ENCODE assay signal across 22 mouse cellular contexts in genomic region chr4:124465229-124465820, GRCm38 (mm10).
DNase-seq lines count a peak whose midpoint lies in the region; ATAC-seq and TF ChIP-seq lines count a peak whose summit lies in the region.
"Had no signal": no experiment of that assay in that cellular context is flagged by ENCODE, and none has a peak within 500 bp of the region (broad histone marks: within the 10 kb centered on the region; RNA-seq: fewer than 3 reads in every experiment).

No protein-coding gene starts in this region.

- H3K27me3 ChIP-seq in hindbrain, embryonic 12.5 days: peaks cover 73% of the 10 kb centered on the region
- peaks cover 30% of the 10 kb centered on the region for H3K27me3 ChIP-seq in hindbrain, embryonic 11.5 days (ENCODE audit: control insufficient read depth, insufficient read depth, low read length)
- H3K27me3 ChIP-seq in forebrain, embryonic 13.5 days: peaks cover 65% of the 10 kb centered on the region
- no peaks in the 10 kb centered on the region for H3K27me3 ChIP-seq in forebrain, postnatal 0 days (ENCODE audit: insufficient read depth, low read length)

- TF ChIP-seq CTCF in forebrain, postnatal 0 days (IDR thresholded peaks at IDR 0.05; ENCODE audit: low read depth): no peak

- DNase-seq in hindbrain, embryonic 11.5 days (ENCODE audit: low spot score): no peak
- peak; percentile 36 for DNase-seq in Muller cell, postnatal 12 days (ENCODE audit: inconsistent ontology term)
- peak; percentile 35 for DNase-seq in forebrain, postnatal 0 days
- no peak for DNase-seq in adipocyte (ENCODE audit: low spot score)
- DNase-seq in thymus, postnatal 14 days: no peak
- DNase-seq: adrenal gland, adult 2 months; adrenal gland, postnatal 25 days; cerebellum, adult 2 months; cerebellum, postnatal 14 days; gastrocnemius, postnatal 10 days; heart, adult 18-20 months; heart, postnatal 14 days; kidney, adult 11 months had no signal

- 0 out of 2 replicates have a peak, but pooled peaks have one; percentile 43 for ATAC-seq in hindbrain, embryonic 12.5 days (ENCODE audit: low FRiP score)
- ATAC-seq in hindbrain, embryonic 11.5 days (ENCODE audit: low FRiP score): no peak
- ATAC-seq in forebrain, embryonic 13.5 days: peak; percentile 77
- ATAC-seq in forebrain, postnatal 0 days: peak; percentile 36; the same call in 1 of the 2 replicates
- no peak for ATAC-seq in megakaryocyte-erythroid progenitor cell, adult 5-6 weeks (replicated peaks; ENCODE audit: low FRiP score, low TSS enrichment, poor library complexity, severe bottlenecking)
- ATAC-seq: activated CD4-positive, CD25-positive, alpha-beta regulatory T cell, adult 4 months; Patski had no signal

- no peak overlapping the region for H3K4me2 ChIP-seq in hindbrain, embryonic 12.5 days (replicated peaks)
- no peak overlapping the region for H3K4me2 ChIP-seq in hindbrain, embryonic 11.5 days (replicated peaks; ENCODE audit: low read depth, low read length)
- peak overlapping the region; percentile 2 for H3K4me2 ChIP-seq in forebrain, embryonic 13.5 days
- H3K4me2 ChIP-seq in forebrain, postnatal 0 days (ENCODE audit: low read depth): no peak overlapping the region
- H3K4me2 ChIP-seq: embryonic facial prominence, embryonic 12.5 days; heart, embryonic 11.5 days; heart, embryonic 15.5 days; hindbrain, embryonic 15.5 days had no signal

- 44% methylated on average over 18 of the region's 18 CpGs for WGBS in hindbrain, embryonic 12.5 days
- 65% methylated on average over 18 of the region's 18 CpGs for WGBS in hindbrain, embryonic 11.5 days
- 19% methylated on average over 18 of the region's 18 CpGs for WGBS in forebrain, embryonic 13.5 days
- 19% methylated on average over 18 of the region's 18 CpGs for WGBS in forebrain, postnatal 0 days

- H3K27ac ChIP-seq in hindbrain, embryonic 12.5 days: no peak overlapping the region
- no peak overlapping the region for H3K27ac ChIP-seq in hindbrain, embryonic 11.5 days (ENCODE audit: low read depth, low read length)
- H3K27ac ChIP-seq in forebrain, embryonic 13.5 days: peak overlapping the region; percentile 57
- no peak overlapping the region for H3K27ac ChIP-seq in forebrain, postnatal 0 days (ENCODE audit: low read depth, low read length)
- H3K27ac ChIP-seq: embryonic facial prominence, embryonic 12.5 days; heart, embryonic 15.5 days; hindbrain, embryonic 15.5 days had no signal

- no peaks in the 10 kb centered on the region for H3K9me3 ChIP-seq in hindbrain, embryonic 12.5 days (replicated peaks)
- no peaks in the 10 kb centered on the region for H3K9me3 ChIP-seq in hindbrain, embryonic 11.5 days (ENCODE audit: control insufficient read depth, low read length)
- H3K9me3 ChIP-seq in forebrain, embryonic 13.5 days (replicated peaks): no peaks in the 10 kb centered on the region
- H3K9me3 ChIP-seq in forebrain, postnatal 0 days (ENCODE audit: low read length): no peaks in the 10 kb centered on the region
- H3K9me3 ChIP-seq: embryonic facial prominence, embryonic 12.5 days; heart, embryonic 15.5 days; hindbrain, embryonic 15.5 days had no signal

- no peak overlapping the region for H3K9ac ChIP-seq in hindbrain, embryonic 12.5 days
- H3K9ac ChIP-seq in hindbrain, embryonic 11.5 days (ENCODE audit: low read depth, low read length): no peak overlapping the region
- H3K9ac ChIP-seq in forebrain, embryonic 13.5 days: no peak overlapping the region
- H3K9ac ChIP-seq in forebrain, postnatal 0 days: no peak overlapping the region
- H3K9ac ChIP-seq: embryonic facial prominence, embryonic 12.5 days; heart, embryonic 15.5 days; hindbrain, embryonic 15.5 days had no signal

- H3K36me3 ChIP-seq in hindbrain, embryonic 12.5 days: no peaks in the 10 kb centered on the region
- H3K36me3 ChIP-seq in hindbrain, embryonic 11.5 days (ENCODE audit: control insufficient read depth, insufficient read depth, low read length): no peaks in the 10 kb centered on the region
- no peaks in the 10 kb centered on the region for H3K36me3 ChIP-seq in forebrain, embryonic 13.5 days (ENCODE audit: poor library complexity, severe bottlenecking)
- no peaks in the 10 kb centered on the region for H3K36me3 ChIP-seq in forebrain, postnatal 0 days (ENCODE audit: insufficient read depth)
- H3K36me3 ChIP-seq: embryonic facial prominence, embryonic 12.5 days; heart, embryonic 15.5 days; hindbrain, embryonic 15.5 days had no signal

- H3K4me1 ChIP-seq in hindbrain, embryonic 12.5 days: peaks cover 7% of the 10 kb centered on the region; the same call in 1 of the 2 replicates
- no peaks in the 10 kb centered on the region for H3K4me1 ChIP-seq in hindbrain, embryonic 11.5 days (replicated peaks; ENCODE audit: control insufficient read depth, insufficient read depth, low read length)
- H3K4me1 ChIP-seq in forebrain, embryonic 13.5 days: peaks cover 20% of the 10 kb centered on the region
- no peaks in the 10 kb centered on the region for H3K4me1 ChIP-seq in forebrain, postnatal 0 days (ENCODE audit: insufficient read depth)
- H3K4me1 ChIP-seq: embryonic facial prominence, embryonic 12.5 days; heart, embryonic 15.5 days had no signal

- H3K4me3 ChIP-seq in hindbrain, embryonic 12.5 days: no peak overlapping the region
- no peak overlapping the region for H3K4me3 ChIP-seq in hindbrain, embryonic 11.5 days (ENCODE audit: low read depth, low read length)
- no peak overlapping the region for H3K4me3 ChIP-seq in forebrain, embryonic 13.5 days
- H3K4me3 ChIP-seq in forebrain, postnatal 0 days (ENCODE audit: low read depth, low read length): no peak overlapping the region
- H3K4me3 ChIP-seq: embryonic facial prominence, embryonic 12.5 days; heart, embryonic 15.5 days; hindbrain, embryonic 15.5 days had no signal

Comparison
In these comparisons a context has a peak if more than half of its experiments do, and no peak if none do; other contexts are left out.
1. ATAC-seq: peak in hindbrain, embryonic 12.5 days (single experiment), forebrain, embryonic 13.5 days (single experiment) and forebrain, postnatal 0 days (single experiment); none in hindbrain, embryonic 11.5 days (single experiment) and megakaryocyte-erythroid progenitor cell, adult 5-6 weeks (single experiment).
2. DNase-seq: peak in Muller cell, postnatal 12 days (single experiment) and forebrain, postnatal 0 days (single experiment); none in hindbrain, embryonic 11.5 days (single experiment), adipocyte (single experiment) and thymus, postnatal 14 days (single experiment).